Mouse (Mus musculus) liver, embryonic 14.5 days (tissue): ENCODE results near the gene Pafah1b3. TPM values are rescaled to one million over a fixed set of nuclear protein-coding genes. Genes with fewer than 3 reads are reported as not detected.

Experiments
- ATAC-seq: fragments of 200-750 bp; cut with Nextera tagmentation; 2 replicates; pipeline ENCODE4 v1.8.0; 2017; ENCODE audit warnings: moderate number of reproducible peaks, mild to moderate bottlenecking, moderate library complexity; ENCODE audit not compliant: insufficient read depth
- DNase-seq, 3 experiments: peaks; one replicate each; pipeline ENCODE4 v3.0.0-alpha.2; 2012 to 2013; ENCODE audit warnings: low read depth in 3 of 3, low spot score in 3 of 3
- H3K27ac ChIP-seq: fragments of 300-500 bp; sonication (generic); 2 replicates; pipeline ENCODE4 v1.5.1; 2014; ENCODE audit warnings: moderate library complexity, mild to moderate bottlenecking, control low read depth, inconsistent platforms
- H3K27me3 ChIP-seq: fragments of 300-500 bp; sonication (generic); 2 replicates; pipeline ENCODE4 v1.6.1; 2014; ENCODE audit warnings: mild to moderate bottlenecking, low read length, moderate library complexity; ENCODE audit not compliant: control insufficient read depth, insufficient read depth
- H3K36me3 ChIP-seq: fragments of 300-500 bp; sonication (generic); replicated peaks from 2 replicates; pipeline ENCODE4 v1.6.1; 2014; ENCODE audit warnings: low read depth; ENCODE audit not compliant: control insufficient read depth, insufficient read depth
- H3K4me1 ChIP-seq, 2 experiments: fragments of 200-500 bp in 1 of 2; fragments of 300-500 bp in 1 of 2; sonication (generic) in 1 of 2; replicated peaks; 2 replicates each; pipeline ENCODE4 v1.6.1; 2012 to 2014; ENCODE audit warnings: antibody characterized with exemption in 1 of 2, inconsistent platforms in 1 of 2, low read length in 1 of 2; ENCODE audit not compliant: control insufficient read depth in 2 of 2, insufficient read depth in 2 of 2
- H3K4me2 ChIP-seq: fragments of 300-500 bp; sonication (generic); 2 replicates; pipeline ENCODE4 v1.6.1; 2014; ENCODE audit warnings: low read depth, mild to moderate bottlenecking, control low read depth, moderate library complexity
- H3K4me3 ChIP-seq, 2 experiments: fragments of 200-500 bp in 1 of 2; fragments of 300-500 bp in 1 of 2; sonication (generic) in 1 of 2; 2 replicates each; pipeline ENCODE4 v1.5.1; 2012 to 2014; ENCODE audit warnings: low read depth in 2 of 2, low read length in 2 of 2, mild to moderate bottlenecking in 2 of 2, control low read depth in 1 of 2, inconsistent platforms in 1 of 2, moderate library complexity in 1 of 2; ENCODE audit not compliant: insufficient read depth in 1 of 2
- H3K9ac ChIP-seq: fragments of 300-500 bp; sonication (generic); replicated peaks from 2 replicates; pipeline ENCODE4 v1.6.1; 2014; ENCODE audit warnings: mild to moderate bottlenecking, control low read depth, moderate library complexity
- H3K9me3 ChIP-seq: fragments of 300-500 bp; sonication (generic); 2 replicates; pipeline ENCODE4 v1.6.1; 2016; ENCODE audit warnings: low read length, mixed read lengths; ENCODE audit not compliant: control insufficient read depth
- CTCF ChIP-seq: IDR thresholded peaks from 2 replicates; pipeline ENCODE4 v1.5.1; 2016; ENCODE audit warnings: antibody characterized with exemption, low read depth, control low read depth
- EP300 ChIP-seq: IDR thresholded peaks from 2 replicates; pipeline ENCODE4 v1.6.1; 2016; ENCODE audit warnings: antibody characterized with exemption, low read depth
- WGBS: fragments of 180-500 bp; shearing (Covaris S2); extraction: QIAGEN DNeasy Blood & Tissue Kit; methylation state at CpG from one replicate; pipeline ENCODE4 v1.1.7; 2014; ENCODE audit not compliant: insufficient replicate concordance; 5-methylcytosine and 5-hydroxymethylcytosine counted together
- polyA plus RNA-seq, 2 experiments: library from polyadenylated mRNA; depleted of rRNA in 1 of 2; stranded (reverse) in 1 of 2; unstranded in 1 of 2; fragments of >200 nt; fragmentation: Nextera tagmentation in 1 of 2; extraction: Ambion mirVana in 1 of 2; gene quantifications; 2 replicates each; pipeline versions ENCODE4 v1.2.1 to v1.2.3; 2012 to 2014

Pafah1b3 gene
- polyA plus RNA-seq, 2 experiments = 24.3 to 26.2 TPM

DNA sequence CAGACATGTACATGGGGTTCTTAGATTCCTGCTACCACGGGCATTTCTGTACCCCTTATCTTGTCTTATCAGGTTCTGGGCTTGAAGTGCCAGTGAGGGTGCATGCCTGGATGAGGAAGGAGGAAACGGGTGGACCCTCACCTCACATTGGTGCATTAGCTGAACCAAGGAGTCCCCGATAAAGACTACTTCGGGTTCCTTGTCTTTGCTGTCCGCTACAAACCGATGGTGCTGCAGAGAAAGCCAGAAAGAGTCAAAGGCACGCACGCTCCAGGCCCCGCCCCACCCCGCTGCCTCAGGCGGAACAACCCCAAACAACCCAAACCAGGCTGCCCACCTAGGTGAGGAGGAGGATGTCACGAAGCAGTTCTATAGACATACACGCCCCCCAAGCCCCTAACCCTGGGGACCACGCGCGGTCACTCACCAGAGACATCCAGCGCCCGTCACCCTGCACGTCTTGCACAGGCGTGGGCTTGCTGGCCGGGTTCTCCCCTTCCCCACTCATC lies 787 bp downstream of the Pafah1b3 start:
- Histone ChIP-seq H3K27ac (no peak overlapping the region), H3K4me3 (peak overlapping the region; percentile 68 to 76), H3K4me1 (peaks cover 4 to 5% of the 10 kb centered on the region in 2 experiments), H3K27me3 (no peaks in the 10 kb centered on the region), H3K9me3 (no peaks in the 10 kb centered on the region), H3K4me2 (peak overlapping the region; percentile 98), H3K36me3 (peaks cover 13% of the 10 kb centered on the region), H3K9ac (peak overlapping the region; percentile 69)
- ATAC-seq = peak; percentile 19
- under 1% methylated on average over 21 of the region's 21 CpGs for WGBS
- no peak for DNase-seq
- TF ChIP-seq CTCF (no peak), EP300 (no peak)

DNA sequence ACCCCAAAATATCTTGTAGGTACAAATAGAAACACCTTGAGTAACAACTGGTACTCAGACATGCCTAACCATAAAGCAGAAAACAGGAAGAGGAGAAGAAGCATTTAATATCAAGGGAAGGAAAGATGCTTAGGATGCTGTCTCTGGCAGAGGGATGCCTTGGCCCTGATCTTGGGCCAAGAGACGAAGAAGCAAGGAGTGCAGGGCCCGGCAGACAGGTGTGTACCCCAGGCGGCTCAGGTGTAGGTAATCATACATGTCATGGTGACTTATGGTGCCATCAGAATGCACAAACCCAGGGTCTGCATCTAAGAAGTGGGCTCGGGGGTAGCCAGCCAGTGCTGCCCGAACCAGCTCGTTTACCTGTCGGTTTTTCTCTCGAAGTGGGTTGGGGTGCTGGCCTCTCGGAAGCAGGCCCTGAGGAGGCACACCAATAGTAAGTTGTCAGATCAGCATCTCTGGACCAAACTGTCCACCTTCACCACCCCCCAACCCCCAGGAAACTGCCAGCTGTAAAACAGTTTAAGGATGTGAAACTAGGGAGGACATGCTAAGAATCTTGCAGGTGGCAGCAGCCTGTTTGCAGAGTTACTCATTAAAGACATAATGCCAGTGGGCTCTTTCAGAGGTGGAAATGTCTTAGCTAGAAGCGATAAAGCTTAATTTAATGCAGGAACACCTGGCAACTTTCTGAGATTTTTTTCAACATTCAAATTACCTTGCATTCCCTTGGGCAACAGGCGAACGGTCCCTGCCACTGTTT lies 2.6 kb downstream of the Pafah1b3 start:
- H3K36me3 ChIP-seq = peaks cover 25% of the 10 kb centered on the region
- no peak overlapping the region for H3K4me2 ChIP-seq
- H3K27me3 ChIP-seq = no peaks in the 10 kb centered on the region
- H3K4me3 ChIP-seq = no peak overlapping the region
- H3K9me3 ChIP-seq = no peaks in the 10 kb centered on the region
- TF ChIP-seq EP300 (no peak), CTCF (no peak)
- DNase-seq (no peak), ATAC-seq (no peak)
- no peak overlapping the region for H3K27ac ChIP-seq
- 82% methylated on average over 12 of the region's 12 CpGs for WGBS
- H3K9ac ChIP-seq = no peak overlapping the region
- H3K4me1 ChIP-seq = peaks cover 4 to 5% of the 10 kb centered on the region in 2 experiments

DNA sequence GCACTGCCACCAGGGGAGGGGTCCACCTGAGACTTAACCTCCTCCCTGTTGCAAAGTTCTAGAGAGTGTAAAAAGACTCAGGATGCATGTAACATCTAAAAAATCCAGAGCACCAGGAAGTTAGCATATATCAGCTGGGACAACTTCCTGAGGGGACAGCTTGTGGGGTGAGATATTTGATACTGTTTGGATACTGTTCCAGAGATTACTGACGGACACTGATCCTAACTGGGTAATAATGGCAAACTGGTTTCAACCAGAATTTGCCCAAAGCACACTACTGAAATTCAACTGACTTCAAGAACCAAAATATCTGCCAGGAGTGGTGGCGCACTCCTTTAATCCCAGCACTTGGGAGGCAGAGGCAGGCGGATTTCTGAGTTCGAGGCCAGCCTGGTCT lies 3.3 kb downstream of the Pafah1b3 start:
- Histone ChIP-seq H3K4me2 (no peak overlapping the region), H3K4me1 (peaks cover 4 to 5% of the 10 kb centered on the region in 2 experiments), H3K4me3 (no peak overlapping the region), H3K27ac (no peak overlapping the region), H3K9me3 (no peaks in the 10 kb centered on the region), H3K9ac (no peak overlapping the region), H3K27me3 (no peaks in the 10 kb centered on the region), H3K36me3 (peaks cover 32% of the 10 kb centered on the region)
- TF ChIP-seq CTCF (no peak), EP300 (no peak)
- no peak for ATAC-seq
- no peak for DNase-seq
- 75% methylated on average over 4 of the region's 4 CpGs for WGBS

DNA sequence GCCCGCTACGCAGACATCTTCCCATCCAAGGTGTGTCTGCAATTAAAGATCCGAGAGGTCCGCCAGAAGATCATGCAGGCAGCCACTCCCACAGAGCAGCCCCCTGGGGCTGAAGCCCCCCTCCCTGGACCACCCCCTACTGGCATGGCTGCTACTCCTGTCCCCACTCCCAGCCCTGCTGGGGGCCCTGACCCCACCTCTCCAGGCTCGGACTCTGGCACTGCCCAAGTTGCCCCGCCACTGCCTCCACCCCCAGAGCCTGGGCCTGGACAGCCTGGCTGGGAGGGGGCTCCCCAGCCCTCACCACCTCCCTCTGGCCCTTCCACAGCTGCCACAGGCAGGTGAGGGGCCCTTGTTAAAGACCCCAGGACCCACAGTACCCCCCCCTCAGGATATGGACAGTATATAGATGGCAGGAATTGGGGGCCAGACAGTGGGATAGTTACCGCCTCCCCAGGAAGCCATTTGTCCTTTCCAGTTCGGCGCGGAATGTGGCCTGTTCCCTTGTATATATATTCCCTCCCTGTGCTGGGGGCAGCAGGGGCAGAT lies 4.5 kb downstream of the Pafah1b3 start:
- peaks cover 4 to 5% of the 10 kb centered on the region in 2 experiments for H3K4me1 ChIP-seq
- H3K9me3 ChIP-seq = no peaks in the 10 kb centered on the region
- 93% methylated on average over 9 of the region's 10 CpGs for WGBS
- no peak overlapping the region for H3K4me3 ChIP-seq
- DNase-seq (no peak), ATAC-seq (no peak)
- no peaks in the 10 kb centered on the region for H3K27me3 ChIP-seq
- no peak overlapping the region for H3K27ac ChIP-seq
- TF ChIP-seq EP300 (no peak), CTCF (no peak)
- H3K9ac ChIP-seq = no peak overlapping the region
- H3K36me3 ChIP-seq = peaks cover 44% of the 10 kb centered on the region
- H3K4me2 ChIP-seq = no peak overlapping the region

DNA sequence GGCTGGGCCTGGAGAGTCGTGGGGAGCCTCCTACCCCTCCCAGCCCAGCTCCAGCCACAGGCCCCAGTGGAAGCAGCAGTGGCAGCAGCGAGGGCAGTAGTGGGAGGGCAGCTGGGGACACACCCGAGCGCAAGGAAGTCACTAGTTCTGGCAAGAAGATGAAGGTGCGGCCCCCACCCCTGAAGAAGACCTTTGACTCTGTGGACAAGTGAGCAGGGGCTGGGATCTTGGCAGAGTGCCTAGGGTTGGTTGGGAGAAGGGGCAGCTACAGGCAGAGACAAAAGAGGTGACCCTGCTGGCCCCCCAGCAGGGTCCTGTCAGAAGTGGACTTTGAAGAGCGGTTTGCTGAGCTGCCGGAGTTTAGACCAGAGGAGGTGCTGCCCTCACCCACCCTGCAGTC lies 5.7 kb downstream of the Pafah1b3 start:
- ATAC-seq (no peak), DNase-seq (no peak)
- H3K27me3 ChIP-seq = no peaks in the 10 kb centered on the region
- no peak overlapping the region for H3K4me3 ChIP-seq
- no peaks in the 10 kb centered on the region for H3K9me3 ChIP-seq
- 74% methylated on average over 7 of the region's 7 CpGs for WGBS
- H3K4me2 ChIP-seq = no peak overlapping the region
- no peak overlapping the region for H3K27ac ChIP-seq
- TF ChIP-seq CTCF = no peak
- no peak for TF ChIP-seq EP300
- H3K36me3 ChIP-seq = peaks cover 56% of the 10 kb centered on the region
- peaks cover 4% of the 10 kb centered on the region in 2 experiments for H3K4me1 ChIP-seq
- H3K9ac ChIP-seq = no peak overlapping the region
